22 mouse cellular contexts compared by ENCODE assay signal in the genomic region with DNA sequence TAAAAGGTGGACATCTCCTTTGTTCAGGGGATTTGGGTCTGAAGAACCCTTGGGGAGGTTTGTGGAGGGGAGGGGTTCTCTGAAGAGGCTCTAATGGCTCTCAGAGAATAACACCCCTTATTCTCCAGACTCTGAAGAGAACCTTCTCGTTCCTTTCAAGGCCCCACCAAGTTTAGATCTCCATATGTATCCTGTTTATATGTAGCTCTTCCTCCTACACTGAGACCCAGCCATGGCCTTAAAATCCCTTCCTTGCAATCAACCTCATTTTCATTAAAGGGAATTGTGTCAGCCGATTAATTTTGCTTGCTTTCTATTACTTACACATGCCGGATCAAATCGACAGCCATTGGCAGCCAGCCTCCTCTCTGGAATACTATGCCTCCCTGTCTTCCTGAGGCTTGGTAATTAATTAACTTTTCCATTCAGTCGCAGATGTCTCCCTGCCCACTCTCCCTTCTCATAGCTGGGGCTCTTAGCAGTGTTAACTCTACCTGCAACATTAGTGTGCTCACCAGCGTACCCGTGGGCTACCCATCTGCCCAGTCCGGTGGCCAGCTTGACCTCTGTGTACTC. TPM values are rescaled to one million over a fixed set of nuclear protein-coding genes. Genes with fewer than 3 reads are reported as not detected.
DNase-seq lines count a peak whose midpoint lies in the region; ATAC-seq and TF ChIP-seq lines count a peak whose summit lies in the region.
"Had no signal": no experiment of that assay in that cellular context is flagged by ENCODE, and none has a peak within 500 bp of the region (broad histone marks: within the 10 kb centered on the region; RNA-seq: fewer than 3 reads in every experiment).

No protein-coding gene starts in this region.

- no peaks in the 10 kb centered on the region for H3K36me3 ChIP-seq in lung, embryonic 14.5 days (ENCODE audit: insufficient read depth)
- H3K36me3 ChIP-seq: forebrain, embryonic 10.5 days; heart, embryonic 15.5 days; limb, embryonic 15.5 days; midbrain, embryonic 13.5 days; neural tube, embryonic 13.5 days had no signal

- H3K27me3 ChIP-seq in lung, embryonic 14.5 days (ENCODE audit: insufficient read depth, low read length) = no peaks in the 10 kb centered on the region
- H3K27me3 ChIP-seq: heart, embryonic 15.5 days; limb, embryonic 15.5 days; neural tube, embryonic 13.5 days had no signal

- no peak for ATAC-seq in lung, embryonic 14.5 days (ENCODE audit: insufficient read depth)
- ATAC-seq: midbrain, embryonic 13.5 days had no signal

- H3K27ac ChIP-seq in lung, embryonic 14.5 days (ENCODE audit: low read depth) = no peak overlapping the region
- H3K27ac ChIP-seq: forebrain, embryonic 10.5 days; heart, embryonic 15.5 days; hindbrain, embryonic 14.5 days; limb, embryonic 15.5 days; liver, embryonic 14.5 days; midbrain, embryonic 13.5 days; neural tube, embryonic 13.5 days had no signal

- no peak overlapping the region for H3K4me3 ChIP-seq in lung, embryonic 14.5 days (ENCODE audit: low read depth, low read length)
- H3K4me3 ChIP-seq: forebrain, embryonic 10.5 days; heart, embryonic 15.5 days; limb, embryonic 15.5 days; midbrain, embryonic 13.5 days; myocyte; neural tube, embryonic 13.5 days had no signal

- H3K4me2 ChIP-seq in lung, embryonic 14.5 days = no peak overlapping the region
- H3K4me2 ChIP-seq: heart, embryonic 15.5 days; hindbrain, embryonic 14.5 days; limb, embryonic 15.5 days; midbrain, embryonic 13.5 days; neural tube, embryonic 13.5 days had no signal

- no peak overlapping the region for H3K9ac ChIP-seq in lung, embryonic 14.5 days
- H3K9ac ChIP-seq: heart, embryonic 15.5 days; hindbrain, embryonic 14.5 days; limb, embryonic 15.5 days; liver, embryonic 14.5 days; midbrain, embryonic 13.5 days; neural tube, embryonic 13.5 days had no signal

- peaks cover 2% of the 10 kb centered on the region; the same call in 1 of the 2 replicates for H3K4me1 ChIP-seq in lung, embryonic 14.5 days (ENCODE audit: insufficient read depth)
- H3K4me1 ChIP-seq: heart, embryonic 15.5 days; limb, embryonic 15.5 days had no signal

- peak; percentile 55 for DNase-seq in heart, adult 11 months
- no peak for DNase-seq in heart, adult 8-10 months (ENCODE audit: low spot score)
- peak; percentile 42 for DNase-seq in lung, embryonic 14.5 days
- no peak for DNase-seq in lung, postnatal 14 days
- DNase-seq in retina, postnatal 1 day = peak; percentile 17
- no peak for DNase-seq in retina, embryonic 14.5 days (ENCODE audit: low spot score)
- peak; percentile 36 to 73 for DNase-seq in layer of hippocampus, postnatal 14 days (ENCODE audit: low spot score in 2 of 2)
- no peak for DNase-seq in ovary, postnatal 36 days (ENCODE audit: low spot score)
- DNase-seq: adrenal gland, postnatal 14 days; cerebellum, adult 9-10 months; gastrocnemius, postnatal 36 days; heart, postnatal 36 days; right cerebral cortex, postnatal 14 days; thymus, postnatal 14 days had no signal

- WGBS in lung, embryonic 14.5 days = 48% methylated on average over 8 of the region's 8 CpGs

- H3K9me3 ChIP-seq in lung, embryonic 14.5 days (ENCODE audit: low read depth, low read length) = no peaks in the 10 kb centered on the region
- H3K9me3 ChIP-seq: forebrain, embryonic 10.5 days; heart, embryonic 15.5 days; limb, embryonic 15.5 days; midbrain, embryonic 13.5 days; neural tube, embryonic 13.5 days had no signal

- no peak for TF ChIP-seq CTCF in lung, embryonic 14.5 days (IDR thresholded peaks at IDR 0.05; ENCODE audit: low read depth)

RNA-seq across cellular contexts. Expression of gene Syk, which starts 13.7 kb away (rescaled TPM):
- 10 to 100 TPM; 16.1 to 18.7 (median 17.6) TPM for total RNA-seq in heart, adult 8-10 months (2022)
- polyA plus RNA-seq in lung, embryonic 14.5 days (2014; fragmentation: Nextera tagmentation; extraction: Ambion mirVana) = 6.0 and 6.6 TPM in 2 replicates
- 1 to 10 TPM; 4.7 to 5.6 TPM for total RNA-seq in layer of hippocampus, postnatal 14 days (2021)

RNA-seq across cellular contexts. Expression of gene Diras2, which starts 38.2 kb away (rescaled TPM):
- under 1 TPM; 0.13 to 0.31 (median 0.21) TPM for total RNA-seq in heart, adult 8-10 months (2022)
- polyA plus RNA-seq in lung, embryonic 14.5 days (2014; fragmentation: Nextera tagmentation; extraction: Ambion mirVana) = 0.14 and 0.20 TPM in 2 replicates
- 100 to 1,000 TPM; 138 to 149 TPM for total RNA-seq in layer of hippocampus, postnatal 14 days (2021)

Comparison
In these comparisons a context has a peak if more than half of its experiments do, and no peak if none do; other contexts are left out.
1. DNase-seq: peak in heart, adult 11 months (single experiment), lung, embryonic 14.5 days (single experiment), retina, postnatal 1 day (single experiment) and layer of hippocampus, postnatal 14 days (2 of 2); none in heart, adult 8-10 months (single experiment), lung, postnatal 14 days (single experiment), retina, embryonic 14.5 days (single experiment) and ovary, postnatal 36 days (single experiment).
2. RNA of gene Diras2, which starts 38.2 kb away (total RNA-seq): 138 to 149 TPM in layer of hippocampus, postnatal 14 days; 0.13 to 0.31 TPM in heart, adult 8-10 months; every median in the first group is over 100 times any median in the second.